Mouse (Mus musculus) heart, embryonic 14.5 days (tissue): ENCODE data around the gene Ppp2r5b. TPM values are rescaled to one million over a fixed set of nuclear protein-coding genes. Genes with fewer than 3 reads are reported as not detected.

Experiments
- ATAC-seq: fragments of 200-750 bp; cut with Nextera tagmentation; 2 replicates; pipeline ENCODE4 v1.8.0; 2017; ENCODE audit warnings: low read depth, moderate TSS enrichment; ENCODE audit not compliant: insufficient number of reproducible peaks, insufficient read depth, low FRiP score
- H3K27ac ChIP-seq, 2 experiments: fragments of 200-500 bp in 1 of 2; fragments of 300-500 bp in 1 of 2; sonication (generic) in 1 of 2; replicated peaks in 1 of 2; 2 replicates each; pipeline ENCODE4 v1.5.1; 2012 to 2014; ENCODE audit warnings: low read depth in 2 of 2, low read length in 2 of 2, control low read depth in 1 of 2, mild to moderate bottlenecking in 1 of 2, mixed read lengths in 1 of 2; ENCODE audit not compliant: control insufficient read depth in 1 of 2, insufficient read depth in 1 of 2
- H3K27me3 ChIP-seq: fragments of 300-500 bp; sonication (generic); 2 replicates; pipeline ENCODE4 v1.6.1; 2014; ENCODE audit warnings: mild to moderate bottlenecking, low read length, control low read depth; ENCODE audit not compliant: control insufficient read depth, insufficient read depth
- H3K36me3 ChIP-seq: fragments of 300-500 bp; sonication (generic); 2 replicates; pipeline ENCODE4 v1.6.1; 2014; ENCODE audit warnings: mild to moderate bottlenecking, control low read depth, low read length, mixed read lengths; ENCODE audit not compliant: control insufficient read depth, insufficient read depth
- H3K4me1 ChIP-seq, 2 experiments: fragments of 200-500 bp in 1 of 2; fragments of 300-500 bp in 1 of 2; sonication (generic) in 1 of 2; 2 replicates each; pipeline ENCODE4 v1.6.1; 2012 to 2014; ENCODE audit warnings: low read length in 2 of 2, control low read depth in 1 of 2, mixed read lengths in 1 of 2; ENCODE audit not compliant: control insufficient read depth in 2 of 2, insufficient read depth in 2 of 2
- H3K4me2 ChIP-seq: fragments of 300-500 bp; sonication (generic); 2 replicates; pipeline ENCODE4 v1.6.1; 2014; ENCODE audit warnings: mild to moderate bottlenecking, low read length
- H3K4me3 ChIP-seq, 2 experiments: fragments of 200-500 bp in 1 of 2; fragments of 300-500 bp in 1 of 2; sonication (generic) in 1 of 2; 2 replicates each; pipeline ENCODE4 v1.5.1; 2012 to 2014; ENCODE audit warnings: low read length in 2 of 2, mild to moderate bottlenecking in 2 of 2, control low read depth in 1 of 2, low read depth in 1 of 2, moderate library complexity in 1 of 2; ENCODE audit not compliant: control insufficient read depth in 1 of 2, insufficient read depth in 1 of 2
- H3K9ac ChIP-seq: fragments of 300-500 bp; sonication (generic); 2 replicates; pipeline ENCODE4 v1.6.1; 2014; ENCODE audit warnings: mild to moderate bottlenecking, low read length
- H3K9me3 ChIP-seq: fragments of 300-500 bp; sonication (generic); 2 replicates; pipeline ENCODE4 v1.6.1; 2016; ENCODE audit warnings: low read length, control low read depth; ENCODE audit not compliant: control insufficient read depth
- WGBS: fragments of 180-500 bp; shearing (Covaris S2); extraction: QIAGEN DNeasy Blood & Tissue Kit; methylation state at CpG from one replicate; pipeline ENCODE4 v1.1.7; 2014; 5-methylcytosine and 5-hydroxymethylcytosine counted together
- polyA plus RNA-seq: library from polyadenylated mRNA; unstranded; fragments of >200 nt; fragmentation: Nextera tagmentation; extraction: Ambion mirVana; gene quantifications from 2 replicates; pipeline ENCODE4 v1.2.1, GENCODE M21; 2014

Ppp2r5b gene
- polyA plus RNA-seq, 1 experiment from 2014 or later, result 26.0 TPM

DNA sequence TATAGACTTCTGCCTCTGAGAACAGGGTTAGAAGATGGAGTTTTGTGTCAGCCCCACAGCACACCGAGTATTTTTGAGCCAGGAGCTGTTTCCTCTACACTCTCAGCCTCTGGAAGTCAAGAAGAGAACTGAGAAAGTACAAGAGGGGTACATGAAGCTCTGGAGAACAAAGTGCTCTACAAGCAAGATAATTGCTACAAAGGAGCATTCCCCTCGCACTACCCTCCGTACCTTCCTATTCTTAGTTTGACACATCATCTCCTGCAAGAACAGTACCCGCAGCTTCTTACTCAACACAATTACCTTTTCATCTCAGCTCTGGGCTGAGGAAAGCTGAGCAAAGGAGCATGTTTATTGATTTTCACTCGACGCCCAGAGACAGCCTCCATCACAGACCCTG, 17.1 kb downstream of the Ppp2r5b start:
- Histone ChIP-seq H3K4me1 (no peaks in the 10 kb centered on the region; a peak in 1 of 4 replicates), H3K27me3 (no peaks in the 10 kb centered on the region), H3K9me3 (no peaks in the 10 kb centered on the region), H3K27ac (no peak overlapping the region), H3K36me3 (no peaks in the 10 kb centered on the region), H3K9ac (no peak overlapping the region), H3K4me3 (no peak overlapping the region), H3K4me2 (no peak overlapping the region)
- WGBS, result 51% methylated on average over 6 of the region's 6 CpGs
- ATAC-seq, result no peak

DNA sequence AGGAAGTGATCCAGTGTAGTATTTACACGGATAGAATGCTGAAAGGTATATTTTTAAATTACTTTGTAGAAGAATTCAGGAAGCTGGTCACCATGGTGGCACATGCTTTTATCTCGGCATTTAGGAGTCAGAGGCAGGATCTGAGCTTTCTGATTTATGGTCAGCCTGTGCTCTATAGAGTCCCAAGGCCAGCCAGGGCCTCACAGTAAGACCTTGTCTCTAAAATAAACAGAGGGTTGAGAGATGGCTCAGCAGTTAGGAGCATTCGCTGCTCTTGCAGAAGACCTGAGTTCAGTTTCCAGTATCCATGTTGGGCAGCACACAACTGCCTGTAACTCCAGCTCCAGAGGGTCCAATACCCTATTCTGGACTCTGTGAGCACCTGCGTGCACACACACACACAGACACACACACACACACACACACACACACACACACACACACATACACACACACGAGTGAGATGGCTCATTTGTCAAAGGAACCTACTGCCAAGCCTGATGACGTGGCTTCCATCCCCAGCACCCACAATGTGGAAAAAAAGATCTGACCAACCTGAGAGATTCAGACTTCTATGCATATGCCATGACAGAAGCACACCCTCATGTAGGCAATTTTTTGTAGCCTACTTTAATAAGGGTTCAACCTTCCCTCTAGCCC, 19.5 kb downstream of the Ppp2r5b start:
- no peak overlapping the region for H3K4me2 ChIP-seq

DNA sequence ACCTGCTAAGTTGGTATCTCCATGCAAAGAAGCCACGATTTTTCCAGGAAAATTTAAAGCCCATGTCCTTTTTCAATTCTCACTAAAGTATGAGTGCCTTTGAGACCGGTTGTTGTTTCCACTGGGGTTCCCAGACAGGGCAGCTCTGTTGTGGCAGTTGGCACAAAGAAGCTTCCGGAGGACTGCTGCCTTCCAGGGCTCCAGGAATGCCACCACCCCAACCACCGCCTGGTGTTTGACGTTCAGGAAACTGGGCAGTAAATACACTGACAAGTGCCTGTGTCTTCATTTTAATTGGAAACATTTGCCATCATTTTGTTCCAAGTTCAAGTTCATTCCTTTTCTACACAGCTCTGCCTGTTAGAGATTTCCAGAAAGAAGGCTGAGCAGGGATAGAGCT, 29.0 kb downstream of the Ppp2r5b start:
- no peak for ATAC-seq
- no peaks in the 10 kb centered on the region for H3K9me3 ChIP-seq
- H3K27ac ChIP-seq, result no peak overlapping the region
- no peaks in the 10 kb centered on the region for H3K4me1 ChIP-seq
- no peak overlapping the region for H3K4me3 ChIP-seq
- 65% methylated on average over 5 of the region's 5 CpGs for WGBS
- no peak overlapping the region for H3K9ac ChIP-seq
- H3K27me3 ChIP-seq, result no peaks in the 10 kb centered on the region
- H3K36me3 ChIP-seq, result no peaks in the 10 kb centered on the region
- H3K4me2 ChIP-seq, result no peak overlapping the region

More for the DNA sequence above, 19.5 kb downstream of the Ppp2r5b start:
- Histone ChIP-seq H3K9me3 (no peaks in the 10 kb centered on the region), H3K4me1 (no peaks in the 10 kb centered on the region; a peak in 1 of 4 replicates), H3K9ac (no peak overlapping the region), H3K36me3 (no peaks in the 10 kb centered on the region), H3K4me3 (no peak overlapping the region), H3K27me3 (no peaks in the 10 kb centered on the region), H3K27ac (no peak overlapping the region)
- WGBS, result 65% methylated on average over 6 of the region's 6 CpGs
- ATAC-seq, result no peak

DNA sequence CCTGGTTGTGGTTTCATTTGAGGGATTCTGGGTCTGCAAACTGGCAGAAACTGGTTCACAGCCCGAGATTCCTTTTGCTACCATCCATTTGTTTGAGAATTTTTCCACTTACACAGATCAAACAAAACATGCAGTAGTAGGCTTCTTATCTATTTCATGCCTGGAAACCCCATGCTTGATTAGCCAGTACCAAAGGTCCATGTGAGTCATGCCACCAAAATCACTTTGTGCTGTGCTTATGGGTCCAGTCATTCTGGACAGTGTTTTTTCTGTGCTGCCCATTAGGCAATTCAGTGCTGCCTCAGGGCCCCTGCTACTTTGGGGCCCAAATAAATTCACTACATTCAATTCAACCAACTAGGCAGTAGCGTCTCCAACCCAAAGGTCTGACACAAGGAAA, 31.4 kb downstream of the Ppp2r5b start:
- H3K27me3 ChIP-seq, result no peaks in the 10 kb centered on the region
- ATAC-seq, result no peak
- H3K27ac ChIP-seq, result no peak overlapping the region
- H3K9ac ChIP-seq, result no peak overlapping the region
- H3K9me3 ChIP-seq, result no peaks in the 10 kb centered on the region
- WGBS, result 63% methylated on average over 2 of the region's 2 CpGs
- no peaks in the 10 kb centered on the region for H3K4me1 ChIP-seq
- H3K4me3 ChIP-seq, result no peak overlapping the region
- H3K4me2 ChIP-seq, result no peak overlapping the region
- H3K36me3 ChIP-seq, result no peaks in the 10 kb centered on the region

DNA sequence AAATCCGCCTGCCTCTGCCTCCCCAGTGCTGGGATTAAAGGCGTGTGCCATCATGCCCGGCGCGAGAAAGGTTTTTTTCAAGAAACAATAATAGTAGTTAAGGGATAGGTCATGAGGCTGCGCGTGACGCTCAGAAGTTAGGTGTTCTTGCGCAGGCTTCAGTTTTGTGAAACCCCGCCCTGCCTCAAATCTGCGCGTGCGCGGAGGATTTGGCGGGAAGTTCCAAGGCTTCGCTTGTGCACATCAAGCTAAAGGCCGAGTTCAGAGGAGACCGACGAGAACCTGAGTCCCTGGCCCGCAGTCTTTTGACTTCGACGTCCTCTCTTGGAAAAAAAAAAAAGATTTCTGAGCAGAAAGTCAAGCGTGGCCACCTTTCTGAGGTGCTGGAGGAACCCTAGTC, 51.5 kb downstream of the Ppp2r5b start, which contains the start of gene Majin:
TSS of gene Majin (plus strand) at position 258 of the 400 bp plus-strand sequence.
- no peak within 1 kb of the TSS for H3K27ac ChIP-seq
- no peak within 1 kb of the TSS for H3K4me2 ChIP-seq
- 77% methylated on average over 23 of the region's 23 CpGs for WGBS
- H3K9ac ChIP-seq, result no peak within 1 kb of the TSS
- no peak for ATAC-seq
- H3K27me3 ChIP-seq, result peaks cover 3% of the 10 kb centered on the region; the same call in 1 of the 2 replicates
- no peaks in the 10 kb centered on the region for H3K4me1 ChIP-seq
- H3K36me3 ChIP-seq, result no peaks in the 10 kb centered on the region
- H3K9me3 ChIP-seq, result no peaks in the 10 kb centered on the region
- H3K4me3 ChIP-seq, result no peak within 1 kb of the TSS

DNA sequence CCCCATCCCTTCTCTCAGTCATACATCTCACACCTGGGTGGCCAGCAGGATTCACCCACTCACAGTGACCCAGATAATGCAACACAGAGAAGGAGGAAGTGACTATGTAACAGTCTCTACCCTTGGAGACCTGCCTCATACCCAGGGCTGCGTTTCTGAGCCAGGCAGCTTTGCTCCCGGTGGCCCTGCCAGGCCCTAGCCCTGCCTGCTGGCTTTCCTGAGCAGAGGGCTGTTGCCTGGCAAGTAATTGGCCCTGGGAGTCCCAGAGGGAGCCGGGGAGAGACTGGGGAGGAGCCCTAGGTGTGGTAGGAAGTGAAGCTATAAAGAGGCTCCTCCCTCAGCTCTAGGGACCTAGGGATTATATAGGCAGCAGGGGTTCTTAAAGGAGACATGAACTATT, 53.1 kb downstream of the Ppp2r5b start:
- no peaks in the 10 kb centered on the region for H3K9me3 ChIP-seq
- peaks cover 3% of the 10 kb centered on the region; the same call in 1 of the 2 replicates for H3K27me3 ChIP-seq
- H3K4me1 ChIP-seq, result no peaks in the 10 kb centered on the region
- H3K4me2 ChIP-seq, result no peak overlapping the region
- no peak overlapping the region for H3K9ac ChIP-seq
- WGBS, result 20% methylated on average over 3 of the region's 3 CpGs
- no peak overlapping the region for H3K4me3 ChIP-seq
- no peak overlapping the region for H3K27ac ChIP-seq
- H3K36me3 ChIP-seq, result no peaks in the 10 kb centered on the region
- ATAC-seq, result no peak

DNA sequence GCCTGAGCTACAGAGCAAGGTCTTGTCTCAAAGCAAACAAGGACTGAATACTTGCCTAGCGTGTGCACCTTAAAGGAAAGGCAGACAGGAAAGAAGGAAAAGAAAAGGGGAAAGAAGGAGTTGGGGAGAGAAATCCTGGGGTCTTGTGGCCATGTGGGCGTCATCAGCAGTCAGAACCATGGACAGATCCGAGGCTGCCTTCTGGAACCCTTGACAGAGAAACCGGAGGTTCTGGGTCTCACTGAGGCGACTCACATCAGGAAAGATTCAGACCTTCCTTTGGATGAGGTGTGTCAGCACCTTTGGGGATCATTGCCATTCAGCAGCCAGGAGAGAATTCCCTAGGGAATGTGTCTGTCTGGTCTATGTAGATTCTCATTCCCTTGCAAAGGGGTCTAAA, 54.0 kb downstream of the Ppp2r5b start:
- 9% methylated on average over 5 of the region's 5 CpGs for WGBS
- no peaks in the 10 kb centered on the region for H3K4me1 ChIP-seq
- ATAC-seq, result no peak
- H3K27ac ChIP-seq, result no peak overlapping the region
- peaks cover 3% of the 10 kb centered on the region; the same call in 1 of the 2 replicates for H3K27me3 ChIP-seq
- no peaks in the 10 kb centered on the region for H3K9me3 ChIP-seq
- H3K36me3 ChIP-seq, result no peaks in the 10 kb centered on the region
- H3K4me3 ChIP-seq, result no peak overlapping the region
- H3K4me2 ChIP-seq, result no peak overlapping the region
- H3K9ac ChIP-seq, result no peak overlapping the region

DNA sequence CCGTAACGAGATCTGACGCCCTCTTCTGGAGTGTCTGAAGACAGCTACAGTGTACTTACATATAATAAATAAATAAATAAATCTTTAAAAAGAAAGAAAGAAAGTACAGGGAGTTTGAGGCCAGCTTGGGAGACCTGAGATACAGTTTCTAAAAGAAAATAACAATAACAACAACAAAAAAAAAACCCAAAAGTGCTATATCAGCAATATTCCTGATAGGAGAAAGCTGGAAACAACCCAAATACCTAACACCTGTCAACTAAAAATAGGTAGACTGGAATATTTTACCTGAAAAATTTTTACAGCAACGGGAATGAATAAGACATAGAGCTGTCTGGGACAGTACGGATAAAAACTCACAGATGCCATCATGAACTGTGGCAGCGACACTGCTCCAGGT, 56.9 kb downstream of the Ppp2r5b start:
- 77% methylated on average over 5 of the region's 6 CpGs for WGBS
- peaks cover 6% of the 10 kb centered on the region; the same call in 1 of the 2 replicates for H3K27me3 ChIP-seq
- no peak for ATAC-seq
- H3K36me3 ChIP-seq, result no peaks in the 10 kb centered on the region
- no peak overlapping the region for H3K4me2 ChIP-seq
- H3K4me3 ChIP-seq, result no peak overlapping the region
- H3K9ac ChIP-seq, result no peak overlapping the region
- H3K9me3 ChIP-seq, result no peaks in the 10 kb centered on the region
- H3K4me1 ChIP-seq, result no peaks in the 10 kb centered on the region
- no peak overlapping the region for H3K27ac ChIP-seq
